Mouse (Mus musculus) bone marrow, adult 2 months (tissue): ENCODE data around the gene Macrod2. TPM values are rescaled to one million over a fixed set of nuclear protein-coding genes. Genes with fewer than 3 reads are reported as not detected.

Source experiments
- H3K27ac ChIP-seq: fragments of 200-500 bp; 2 replicates; pipeline ENCODE4 v1.5.1; 2012; ENCODE audit warnings: low read depth, mild to moderate bottlenecking, control low read depth, inconsistent platforms, low read length; ENCODE audit not compliant: control insufficient read depth, poor library complexity, insufficient read depth
- H3K4me1 ChIP-seq: fragments of 200-500 bp; 2 replicates; pipeline ENCODE4 v1.6.1; 2011; ENCODE audit warnings: low read length; ENCODE audit not compliant: control insufficient read depth, insufficient read depth
- H3K4me3 ChIP-seq: fragments of 200-500 bp; replicated peaks from 2 replicates; pipeline ENCODE3; 2011; ENCODE audit warnings: mild to moderate bottlenecking, low read depth, low read length, control low read depth; ENCODE audit not compliant: control insufficient read depth
- CTCF ChIP-seq: fragments of 200-500 bp; IDR thresholded peaks from 2 replicates; pipeline ENCODE4 v1.5.1; 2011; ENCODE audit warnings: low read length, control low read depth; ENCODE audit not compliant: control insufficient read depth, insufficient read depth
- POLR2A ChIP-seq: fragments of 200-500 bp; IDR thresholded peaks from 2 replicates; pipeline ENCODE4 v1.6.1; 2011; ENCODE audit warnings: low read depth, mild to moderate bottlenecking, control low read depth, low read length, borderline replicate concordance; ENCODE audit not compliant: control insufficient read depth
- WGBS: fragments of 180-500 bp; shearing (Covaris S2); methylation state at CpG from one replicate; pipeline ENCODE4 v1.1.7; 2018; 5-methylcytosine and 5-hydroxymethylcytosine counted together
- polyA plus RNA-seq: library from polyadenylated mRNA; stranded (reverse); fragments of >200 nt; gene quantifications from 2 replicates; pipeline ENCODE4 v1.2.4, GENCODE M21; 2011; ENCODE audit warnings: low replicate concordance; ENCODE audit not compliant: missing spikeins, insufficient read depth, insufficient read length

Gene Macrod2
- polyA plus RNA-seq, 1 experiment, result 2.8 TPM

GRCm38 (mm10) chr2:141008458-141008857 is 613.3 kb downstream of the Macrod2 start:
- H3K4me3 ChIP-seq, result no peak overlapping the region
- 3% methylated on average over 1 of the region's 1 CpGs for WGBS
- H3K4me1 ChIP-seq, result no peaks in the 10 kb centered on the region
- TF ChIP-seq CTCF, result no peak
- TF ChIP-seq POLR2A, result no peak
- H3K27ac ChIP-seq, result no peak overlapping the region

GRCm38 (mm10) chr2:141013443-141014165 is 618.5 kb downstream of the Macrod2 start:
- WGBS, result 72% methylated on average over 8 of the region's 8 CpGs
- TF ChIP-seq POLR2A, result no peak
- no peak for TF ChIP-seq CTCF
- Histone ChIP-seq H3K27ac (no peak overlapping the region), H3K4me1 (no peaks in the 10 kb centered on the region), H3K4me3 (no peak overlapping the region)

- H3K27ac ChIP-seq, result no peak overlapping the region
- 87% methylated on average over 4 of the region's 4 CpGs for WGBS
- H3K4me3 ChIP-seq, result no peak overlapping the region
- TF ChIP-seq CTCF, result no peak
- TF ChIP-seq POLR2A, result no peak
- no peaks in the 10 kb centered on the region for H3K4me1 ChIP-seq
Observed at GRCm38 (mm10) chr2:141022971-141023370, 627.9 kb downstream of the Macrod2 start.

GRCm38 (mm10) chr2:141023916-141024315 is 628.8 kb downstream of the Macrod2 start:
- 80% methylated on average over 7 of the region's 7 CpGs for WGBS
- TF ChIP-seq CTCF, result no peak
- no peak for TF ChIP-seq POLR2A
- H3K4me1 ChIP-seq, result no peaks in the 10 kb centered on the region
- H3K27ac ChIP-seq, result no peak overlapping the region
- H3K4me3 ChIP-seq, result no peak overlapping the region

GRCm38 (mm10) chr2:141024316-141025043 is 629.4 kb downstream of the Macrod2 start:
- Histone ChIP-seq H3K4me3 (no peak overlapping the region), H3K4me1 (no peaks in the 10 kb centered on the region), H3K27ac (no peak overlapping the region)
- TF ChIP-seq CTCF (no peak), POLR2A (no peak)
- WGBS, result 82% methylated on average over 6 of the region's 6 CpGs

DNA sequence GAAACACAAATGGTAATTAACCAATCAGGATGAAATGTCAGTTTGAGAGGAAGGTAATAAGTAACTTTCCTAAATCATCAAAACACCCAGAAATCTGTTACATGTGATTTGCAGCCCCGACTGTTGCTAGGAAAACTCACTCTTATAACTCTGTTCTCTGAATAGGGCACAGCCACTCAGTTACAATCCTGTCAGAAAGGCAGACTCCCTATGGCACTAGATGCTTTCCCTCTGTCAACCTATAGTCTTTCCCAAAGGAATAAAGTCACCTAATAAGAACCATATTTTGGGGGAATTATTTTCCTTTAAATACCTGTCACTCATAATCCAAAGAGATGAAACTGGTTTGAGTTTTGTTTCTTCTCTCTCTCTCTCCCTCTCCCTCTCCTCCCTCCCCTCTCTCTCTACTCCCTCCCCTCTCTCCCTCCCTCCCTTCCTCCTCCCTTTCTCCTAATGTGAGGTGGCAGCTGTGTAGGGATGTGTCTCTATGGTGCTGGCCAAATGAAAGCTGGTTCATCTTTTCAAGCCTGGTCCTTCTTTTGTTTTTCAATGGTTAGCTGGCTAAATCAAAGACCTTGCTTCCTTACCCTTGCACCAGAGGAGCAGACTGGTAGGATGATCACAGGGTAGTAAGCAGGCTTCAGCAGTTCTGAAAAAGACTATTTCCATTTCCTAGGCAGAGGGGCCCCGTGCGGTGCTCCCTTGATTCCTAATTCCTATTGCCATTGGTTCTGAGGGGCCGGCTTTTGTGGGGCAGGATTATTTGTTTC is 661.8 kb downstream of the Macrod2 start:
- H3K4me3 ChIP-seq, result no peak overlapping the region
- H3K27ac ChIP-seq, result no peak overlapping the region
- TF ChIP-seq POLR2A (no peak), CTCF (no peak)
- H3K4me1 ChIP-seq, result no peaks in the 10 kb centered on the region
- whole genome bisulfite sequencing, result 63% methylated on average over 4 of the region's 4 CpGs

DNA sequence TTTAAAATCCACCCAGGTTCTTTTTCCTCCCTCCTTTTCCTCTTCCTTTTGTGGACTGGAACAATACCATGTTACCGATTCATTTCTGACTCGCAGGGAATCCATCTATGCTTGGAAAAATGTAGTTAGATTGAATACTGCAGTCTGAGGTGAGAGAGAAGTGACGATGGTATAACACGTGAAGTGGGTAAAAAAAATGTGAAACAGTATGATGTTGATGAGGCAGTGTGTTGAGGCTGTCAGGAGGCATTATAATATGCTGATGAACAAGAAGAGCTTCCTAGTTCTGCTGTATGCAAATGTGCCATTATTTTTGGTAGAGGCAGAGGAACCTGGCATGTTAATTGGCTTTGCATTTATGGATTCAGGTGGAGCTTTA is 662.3 kb downstream of the Macrod2 start:
- no peak overlapping the region for H3K27ac ChIP-seq
- TF ChIP-seq POLR2A (no peak), CTCF (no peak)
- 62% methylated on average over 4 of the region's 4 CpGs for WGBS
- H3K4me3 ChIP-seq, result no peak overlapping the region
- no peaks in the 10 kb centered on the region for H3K4me1 ChIP-seq

GRCm38 (mm10) chr2:141073981-141074855 is 679.1 kb downstream of the Macrod2 start:
- TF ChIP-seq POLR2A, result no peak
- TF ChIP-seq CTCF, result no peak
- no peaks in the 10 kb centered on the region for H3K4me1 ChIP-seq
- WGBS, result 78% methylated on average over 8 of the region's 8 CpGs
- H3K4me3 ChIP-seq, result no peak overlapping the region
- H3K27ac ChIP-seq, result no peak overlapping the region
